Mouse (Mus musculus) heart, embryonic 16.5 days (tissue): ENCODE measurements at regions not wholly inside any gene's neighbourhood (a gene's known extent, or its start where the extent isn't known, plus 50 kb on each side); places are given as distances from the start of the nearest gene placed in this dataset.

ENCODE experiments used
- ATAC-seq: fragments of 200-750 bp; cut with Nextera tagmentation; replicated peaks from 2 replicates; pipeline ENCODE4 v1.8.0; 2017; ENCODE audit warnings: moderate number of reproducible peaks; ENCODE audit not compliant: insufficient read depth, low FRiP score; ENCODE audit errors: extremely low read depth
- H3K27ac ChIP-seq: fragments of 300-500 bp; sonication (generic); 2 replicates; pipeline ENCODE4 v1.5.1; 2014; ENCODE audit warnings: mild to moderate bottlenecking, low read length, control low read depth, moderate library complexity
- H3K27me3 ChIP-seq: fragments of 300-500 bp; sonication (generic); 2 replicates; pipeline ENCODE4 v1.6.1; 2014; ENCODE audit warnings: low read length, mixed read lengths; ENCODE audit not compliant: control insufficient read depth, insufficient read depth
- H3K36me3 ChIP-seq: fragments of 300-500 bp; sonication (generic); 2 replicates; pipeline ENCODE4 v1.6.1; 2014; ENCODE audit not compliant: control insufficient read depth, insufficient read depth
- H3K4me1 ChIP-seq: fragments of 300-500 bp; sonication (generic); 2 replicates; pipeline ENCODE4 v1.6.1; 2014; ENCODE audit warnings: low read length, mixed read lengths; ENCODE audit not compliant: control insufficient read depth, insufficient read depth
- H3K4me2 ChIP-seq: fragments of 300-500 bp; sonication (generic); 2 replicates; pipeline ENCODE4 v1.6.1; 2014; ENCODE audit warnings: low read depth, mild to moderate bottlenecking, control low read depth, low read length
- H3K4me3 ChIP-seq: fragments of 300-500 bp; sonication (generic); 2 replicates; pipeline ENCODE4 v1.5.1; 2014; ENCODE audit warnings: mild to moderate bottlenecking, control low read depth, low read length
- H3K9ac ChIP-seq: fragments of 300-500 bp; sonication (generic); 2 replicates; pipeline ENCODE4 v1.6.1; 2014; ENCODE audit warnings: low read length, control low read depth
- H3K9me3 ChIP-seq: fragments of 300-500 bp; sonication (generic); replicated peaks from 2 replicates; pipeline ENCODE4 v1.6.1; 2016; ENCODE audit warnings: low read length; ENCODE audit not compliant: control insufficient read depth
- WGBS: fragments of 180-500 bp; shearing (Covaris S2); extraction: QIAGEN DNeasy Blood & Tissue Kit; methylation state at CpG from one replicate; pipeline ENCODE4 v1.1.7; 2014; 5-methylcytosine and 5-hydroxymethylcytosine counted together

DNA sequence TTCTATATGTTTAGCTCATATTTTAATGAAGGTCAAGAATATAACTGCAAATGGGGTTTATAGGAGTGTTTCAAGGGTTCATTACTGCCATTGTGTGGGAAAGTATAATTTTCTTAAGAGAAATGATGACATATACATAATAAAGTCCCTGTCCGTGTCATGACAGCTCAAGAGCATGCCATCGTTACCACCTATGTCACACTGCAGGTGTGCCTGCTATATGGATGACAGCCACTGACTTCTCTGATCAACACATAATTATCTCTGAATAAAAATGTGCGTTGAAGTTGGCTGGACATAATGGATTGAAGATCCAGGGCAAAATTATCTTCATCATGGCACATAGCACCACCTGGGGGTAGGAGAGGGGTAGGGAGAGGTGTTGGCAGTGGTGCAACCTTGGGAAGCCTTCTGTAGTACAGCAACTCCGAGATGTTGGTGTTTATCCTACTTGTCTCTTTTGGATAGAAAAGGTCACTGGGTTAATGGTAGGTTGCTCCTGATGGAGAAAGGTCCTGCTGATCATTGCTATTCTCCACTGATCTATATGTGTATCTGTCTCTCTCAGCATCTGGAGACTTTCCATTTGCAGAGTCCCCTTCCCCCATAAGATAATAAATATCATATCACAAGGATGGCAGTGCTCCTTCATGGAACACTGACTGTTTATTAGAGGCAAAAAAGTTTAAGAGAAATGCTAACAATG lies 291.4 kb downstream of the Tfec start:
- no peak overlapping the region for H3K4me3 ChIP-seq
- no peaks in the 10 kb centered on the region for H3K27me3 ChIP-seq
- no peaks in the 10 kb centered on the region for H3K4me1 ChIP-seq
- H3K9ac ChIP-seq = no peak overlapping the region
- ATAC-seq = no peak
- WGBS = 67% methylated on average over 4 of the region's 4 CpGs
- no peaks in the 10 kb centered on the region for H3K36me3 ChIP-seq
- no peak overlapping the region for H3K4me2 ChIP-seq
- H3K27ac ChIP-seq = no peak overlapping the region
- H3K9me3 ChIP-seq = no peaks in the 10 kb centered on the region

- no peaks in the 10 kb centered on the region for H3K36me3 ChIP-seq
Measured at GRCm38 (mm10) chr6:16592411-16592810, 305.8 kb downstream of the Tfec start.

GRCm38 (mm10) chr6:16582302-16582701 lies 315.9 kb downstream of the Tfec start:
- Histone ChIP-seq H3K27ac (no peak overlapping the region), H3K4me3 (no peak overlapping the region), H3K4me2 (no peak overlapping the region), H3K36me3 (no peaks in the 10 kb centered on the region), H3K27me3 (no peaks in the 10 kb centered on the region), H3K4me1 (no peaks in the 10 kb centered on the region), H3K9me3 (no peaks in the 10 kb centered on the region), H3K9ac (no peak overlapping the region)
- WGBS = 71% methylated on average over 7 of the region's 7 CpGs
- ATAC-seq = no peak

More at GRCm38 (mm10) chr6:16592411-16592810, 305.8 kb downstream of the Tfec start:
- Histone ChIP-seq H3K4me3 (no peak overlapping the region), H3K9ac (no peak overlapping the region), H3K27me3 (no peaks in the 10 kb centered on the region), H3K4me2 (no peak overlapping the region), H3K4me1 (no peaks in the 10 kb centered on the region), H3K9me3 (peaks cover 3% of the 10 kb centered on the region; the same call in 1 of the 2 replicates), H3K27ac (no peak overlapping the region)
- ATAC-seq = no peak
- 63% methylated on average over 2 of the region's 2 CpGs for WGBS

GRCm38 (mm10) chr6:16581801-16582200 lies 316.4 kb downstream of the Tfec start:
- Histone ChIP-seq H3K27ac (no peak overlapping the region), H3K4me2 (no peak overlapping the region), H3K4me3 (no peak overlapping the region), H3K4me1 (no peaks in the 10 kb centered on the region), H3K36me3 (no peaks in the 10 kb centered on the region), H3K9me3 (no peaks in the 10 kb centered on the region), H3K9ac (no peak overlapping the region), H3K27me3 (no peaks in the 10 kb centered on the region)
- WGBS = 91% methylated on average over 4 of the region's 4 CpGs
- ATAC-seq = no peak

DNA sequence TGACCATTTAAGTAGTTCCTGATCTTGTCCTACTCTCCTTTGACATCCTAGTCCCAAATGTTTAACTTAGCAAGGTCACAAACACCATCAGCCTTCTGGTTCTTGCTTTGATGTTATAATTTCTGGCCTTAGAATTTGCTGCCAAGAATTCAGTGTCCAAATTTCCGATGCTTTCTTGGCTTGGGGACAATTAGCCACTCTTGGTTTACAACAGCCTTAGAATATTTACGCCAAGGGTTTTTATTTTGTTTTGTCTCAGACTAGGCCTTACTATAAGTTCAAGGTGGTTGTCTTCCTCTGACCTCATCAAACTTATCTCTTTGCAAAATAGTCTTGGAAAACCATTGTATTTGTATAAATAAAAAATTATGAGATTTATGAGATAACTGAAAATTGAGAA lies 322.4 kb downstream of the Tfec start:
- Histone ChIP-seq H3K4me3 (no peak overlapping the region), H3K27ac (no peak overlapping the region), H3K4me1 (no peaks in the 10 kb centered on the region), H3K36me3 (no peaks in the 10 kb centered on the region), H3K9me3 (no peaks in the 10 kb centered on the region), H3K27me3 (no peaks in the 10 kb centered on the region), H3K9ac (no peak overlapping the region), H3K4me2 (no peak overlapping the region)
- no peak for ATAC-seq
- 73% methylated on average over 2 of the region's 2 CpGs for WGBS

DNA sequence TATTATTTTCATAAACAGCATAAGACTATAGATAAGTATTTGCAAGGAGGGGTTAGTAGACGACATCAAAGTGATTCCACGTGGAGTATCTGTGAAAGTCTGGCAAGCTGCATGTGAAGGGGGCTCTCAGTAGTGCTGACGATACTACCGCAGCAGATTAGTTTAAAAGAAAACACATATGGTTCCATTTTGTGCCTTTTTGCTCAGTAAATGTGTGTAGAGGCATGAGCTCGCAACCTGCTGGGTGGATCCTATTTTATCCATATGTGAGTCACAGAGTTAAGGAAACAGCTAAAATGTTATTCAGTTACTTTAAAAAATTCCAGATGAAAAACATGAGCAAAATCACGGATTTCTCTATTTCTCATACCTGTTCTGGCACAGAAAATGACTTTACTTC lies 325.4 kb downstream of the Tfec start:
- Histone ChIP-seq H3K4me3 (no peak overlapping the region), H3K4me1 (no peaks in the 10 kb centered on the region), H3K4me2 (no peak overlapping the region), H3K9me3 (no peaks in the 10 kb centered on the region), H3K27me3 (no peaks in the 10 kb centered on the region), H3K27ac (no peak overlapping the region), H3K9ac (no peak overlapping the region), H3K36me3 (no peaks in the 10 kb centered on the region)
- WGBS = 70% methylated on average over 6 of the region's 6 CpGs
- no peak for ATAC-seq

- Histone ChIP-seq H3K27me3 (no peaks in the 10 kb centered on the region), H3K4me1 (no peaks in the 10 kb centered on the region), H3K36me3 (no peaks in the 10 kb centered on the region), H3K4me3 (no peak overlapping the region), H3K9ac (no peak overlapping the region), H3K4me2 (no peak overlapping the region), H3K9me3 (no peaks in the 10 kb centered on the region), H3K27ac (no peak overlapping the region)
- 70% methylated on average over 7 of the region's 7 CpGs for WGBS
- ATAC-seq = no peak
Measured at GRCm38 (mm10) chr6:16551945-16552673, 346.1 kb downstream of the Tfec start.

DNA sequence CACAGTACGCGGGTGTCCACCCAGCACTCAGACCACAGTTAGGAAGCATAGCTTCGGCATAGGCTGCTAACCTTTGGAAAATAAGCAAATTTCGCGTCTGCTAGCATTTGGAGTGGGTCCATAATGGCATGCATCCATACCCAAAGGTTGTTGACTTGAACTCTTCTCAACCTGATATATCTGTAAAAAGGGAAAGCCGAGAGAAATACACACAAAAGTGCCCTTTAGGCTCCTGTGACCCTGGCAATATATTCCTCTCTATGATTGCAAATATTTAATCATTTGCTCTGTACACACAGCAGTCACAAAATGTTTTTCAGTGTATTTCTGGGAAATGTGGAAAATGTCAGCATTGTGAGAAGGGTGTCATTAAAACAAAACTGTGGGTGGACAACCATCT lies 347.1 kb downstream of the Tfec start:
- Histone ChIP-seq H3K27ac (no peak overlapping the region), H3K4me2 (no peak overlapping the region), H3K9ac (no peak overlapping the region), H3K36me3 (no peaks in the 10 kb centered on the region), H3K4me3 (no peak overlapping the region), H3K4me1 (no peaks in the 10 kb centered on the region), H3K27me3 (no peaks in the 10 kb centered on the region), H3K9me3 (no peaks in the 10 kb centered on the region)
- 81% methylated on average over 6 of the region's 6 CpGs for WGBS
- ATAC-seq = no peak

- Histone ChIP-seq H3K27me3 (no peaks in the 10 kb centered on the region), H3K9ac (no peak overlapping the region), H3K4me2 (no peak overlapping the region), H3K4me1 (no peaks in the 10 kb centered on the region), H3K4me3 (no peak overlapping the region), H3K36me3 (no peaks in the 10 kb centered on the region), H3K9me3 (no peaks in the 10 kb centered on the region), H3K27ac (no peak overlapping the region)
- 68% methylated on average over 9 of the region's 9 CpGs for WGBS
- no peak for ATAC-seq
Measured at GRCm38 (mm10) chr6:16550445-16550844, 347.8 kb downstream of the Tfec start.
